Mouse (Mus musculus): ENCODE measurements around the gene Uvrag. TPM values are rescaled to one million over a fixed set of nuclear protein-coding genes. Genes with fewer than 3 reads are reported as not detected.

Gene Uvrag
- polyA plus RNA-seq, 1 experiment from 2014 or later: 16.5 TPM

GRCm38 (mm10) chr7:98852950-98853650 is 287.8 kb downstream of the Uvrag start:
- H3K4me1 ChIP-seq: peaks cover 34% of the 10 kb centered on the region
- no peak overlapping the region for H3K4me2 ChIP-seq
- no peak overlapping the region for H3K4me3 ChIP-seq
- no peaks in the 10 kb centered on the region for H3K27me3 ChIP-seq
- H3K9me3 ChIP-seq: no peaks in the 10 kb centered on the region
- H3K36me3 ChIP-seq: peaks cover 10% of the 10 kb centered on the region
- no peak for ATAC-seq (ENCODE audit: insufficient number of reproducible peaks, insufficient read depth, low FRiP score, low TSS enrichment, low read depth)
- H3K27ac ChIP-seq: no peak overlapping the region
- 78% methylated on average over 18 of the region's 18 CpGs for WGBS
- no peak overlapping the region for H3K9ac ChIP-seq

- Histone ChIP-seq H3K27ac (peak overlapping the region; percentile 49; the same call in 1 of the 2 replicates), H3K36me3 (peaks cover 14% of the 10 kb centered on the region), H3K4me1 (peaks cover 23% of the 10 kb centered on the region), H3K4me2 (peak overlapping the region; percentile 30), H3K9me3 (no peaks in the 10 kb centered on the region), H3K9ac (no peak overlapping the region), H3K27me3 (peaks cover 14% of the 10 kb centered on the region), H3K4me3 (no peak overlapping the region)
- 25% methylated on average over 9 of the region's 9 CpGs for WGBS
- ATAC-seq (ENCODE audit: insufficient number of reproducible peaks, insufficient read depth, low FRiP score, low TSS enrichment, low read depth): peak; percentile 49
Observed at GRCm38 (mm10) chr7:98851220-98851619, 289.7 kb downstream of the Uvrag start.

- Histone ChIP-seq H3K4me2 (no peak overlapping the region), H3K4me1 (peaks cover 24% of the 10 kb centered on the region), H3K27ac (no peak overlapping the region), H3K27me3 (peaks cover 16% of the 10 kb centered on the region), H3K9me3 (no peaks in the 10 kb centered on the region), H3K36me3 (peaks cover 14% of the 10 kb centered on the region), H3K9ac (no peak overlapping the region), H3K4me3 (no peak overlapping the region)
- 80% methylated on average over 5 of the region's 5 CpGs for WGBS
- ATAC-seq (ENCODE audit: insufficient number of reproducible peaks, insufficient read depth, low FRiP score, low TSS enrichment, low read depth): no peak
Observed at GRCm38 (mm10) chr7:98850388-98850787, 290.6 kb downstream of the Uvrag start.

- Histone ChIP-seq H3K4me2 (no peak overlapping the region), H3K9me3 (no peaks in the 10 kb centered on the region), H3K4me1 (peaks cover 28% of the 10 kb centered on the region), H3K27ac (no peak overlapping the region), H3K27me3 (peaks cover 16% of the 10 kb centered on the region), H3K9ac (no peak overlapping the region), H3K4me3 (no peak overlapping the region), H3K36me3 (peaks cover 14% of the 10 kb centered on the region)
- WGBS: 78% methylated on average over 8 of the region's 8 CpGs
- no peak for ATAC-seq (ENCODE audit: insufficient number of reproducible peaks, insufficient read depth, low FRiP score, low TSS enrichment, low read depth)
Observed at GRCm38 (mm10) chr7:98848899-98849640, 291.9 kb downstream of the Uvrag start.

GRCm38 (mm10) chr7:98843649-98844048 is 297.3 kb downstream of the Uvrag start:
- H3K9me3 ChIP-seq: no peaks in the 10 kb centered on the region
- H3K27me3 ChIP-seq: peaks cover 53% of the 10 kb centered on the region
- 0 out of 2 replicates have a peak, but pooled peaks cover 5% of the 10 kb centered on the region for H3K36me3 ChIP-seq
- H3K4me1 ChIP-seq: peaks cover 54% of the 10 kb centered on the region
- 7% methylated on average over 7 of the region's 7 CpGs for WGBS
- peak overlapping the region; percentile 18; the same call in 1 of the 2 replicates for H3K4me2 ChIP-seq
- no peak for ATAC-seq (ENCODE audit: insufficient number of reproducible peaks, insufficient read depth, low FRiP score, low TSS enrichment, low read depth)
- no peak overlapping the region for H3K27ac ChIP-seq
- H3K9ac ChIP-seq: no peak overlapping the region
- H3K4me3 ChIP-seq: no peak overlapping the region

- H3K4me2 ChIP-seq: 0 out of 2 replicates have a peak overlapping the region, but pooled peaks have one; percentile 18
- H3K9me3 ChIP-seq: no peaks in the 10 kb centered on the region
- ATAC-seq (ENCODE audit: insufficient number of reproducible peaks, insufficient read depth, low FRiP score, low TSS enrichment, low read depth): no peak
- H3K27me3 ChIP-seq: peaks cover 59% of the 10 kb centered on the region
- H3K4me3 ChIP-seq: no peak overlapping the region
- no peak overlapping the region for H3K9ac ChIP-seq
- H3K27ac ChIP-seq: no peak overlapping the region
- H3K4me1 ChIP-seq: peaks cover 61% of the 10 kb centered on the region
- H3K36me3 ChIP-seq: 0 out of 2 replicates have a peak, but pooled peaks cover 5% of the 10 kb centered on the region
- 70% methylated on average over 3 of the region's 3 CpGs for WGBS
Observed at GRCm38 (mm10) chr7:98842997-98843396, 297.9 kb downstream of the Uvrag start.

GRCm38 (mm10) chr7:98841802-98842201 is 299.1 kb downstream of the Uvrag start:
- Histone ChIP-seq H3K36me3 (no peaks in the 10 kb centered on the region), H3K27ac (no peak overlapping the region), H3K9ac (no peak overlapping the region), H3K4me1 (peaks cover 73% of the 10 kb centered on the region), H3K9me3 (no peaks in the 10 kb centered on the region), H3K4me3 (no peak overlapping the region), H3K4me2 (0 out of 2 replicates have a peak overlapping the region, but pooled peaks have one; percentile 1), H3K27me3 (peaks cover 60% of the 10 kb centered on the region)
- no peak for ATAC-seq (ENCODE audit: insufficient number of reproducible peaks, insufficient read depth, low FRiP score, low TSS enrichment, low read depth)
- 26% methylated on average over 3 of the region's 3 CpGs for WGBS

- H3K9me3 ChIP-seq: no peaks in the 10 kb centered on the region
- H3K27ac ChIP-seq: no peak overlapping the region
- H3K4me3 ChIP-seq: no peak overlapping the region
- H3K4me1 ChIP-seq: peaks cover 78% of the 10 kb centered on the region
- H3K9ac ChIP-seq: no peak overlapping the region
- H3K4me2 ChIP-seq: peak overlapping the region; percentile 98
- ATAC-seq (ENCODE audit: insufficient number of reproducible peaks, insufficient read depth, low FRiP score, low TSS enrichment, low read depth): no peak
- peaks cover 66% of the 10 kb centered on the region for H3K27me3 ChIP-seq
- 37% methylated on average over 3 of the region's 3 CpGs for WGBS
- no peaks in the 10 kb centered on the region for H3K36me3 ChIP-seq
Observed at GRCm38 (mm10) chr7:98840771-98841170, 300.2 kb downstream of the Uvrag start.

GRCm38 (mm10) chr7:98839312-98839711 is 301.6 kb downstream of the Uvrag start:
- WGBS: 6% methylated on average over 12 of the region's 12 CpGs
- H3K36me3 ChIP-seq: no peaks in the 10 kb centered on the region
- peak overlapping the region; percentile 57 for H3K4me3 ChIP-seq
- H3K27ac ChIP-seq: no peak overlapping the region
- peaks cover 80% of the 10 kb centered on the region for H3K27me3 ChIP-seq
- no peaks in the 10 kb centered on the region for H3K9me3 ChIP-seq
- H3K9ac ChIP-seq: peak overlapping the region; percentile 72
- H3K4me2 ChIP-seq: peak overlapping the region; percentile 98
- H3K4me1 ChIP-seq: peaks cover 91% of the 10 kb centered on the region
- no peak for ATAC-seq (ENCODE audit: insufficient number of reproducible peaks, insufficient read depth, low FRiP score, low TSS enrichment, low read depth)

GRCm38 (mm10) chr7:98838729-98839141 is 302.2 kb downstream of the Uvrag start:
- Histone ChIP-seq H3K36me3 (no peaks in the 10 kb centered on the region), H3K27ac (no peak overlapping the region), H3K4me1 (peaks cover 86% of the 10 kb centered on the region), H3K27me3 (peaks cover 86% of the 10 kb centered on the region), H3K4me2 (peak overlapping the region; percentile 98), H3K9ac (peak overlapping the region; percentile 72), H3K9me3 (no peaks in the 10 kb centered on the region), H3K4me3 (peak overlapping the region; percentile 57)
- under 1% methylated on average over 48 of the region's 48 CpGs for WGBS
- peak; percentile 28; the same call in 1 of the 2 replicates for ATAC-seq (ENCODE audit: insufficient number of reproducible peaks, insufficient read depth, low FRiP score, low TSS enrichment, low read depth)

- WGBS: under 1% methylated on average over 17 of the region's 17 CpGs
- H3K9ac ChIP-seq: peak overlapping the region; percentile 72
Observed at GRCm38 (mm10) chr7:98837901-98838300, 303.0 kb downstream of the Uvrag start.

More at GRCm38 (mm10) chr7:98837901-98838300, 303.0 kb downstream of the Uvrag start:
- H3K9me3 ChIP-seq: no peaks in the 10 kb centered on the region
- H3K4me3 ChIP-seq: peak overlapping the region; percentile 57
- no peak; the same call in 1 of the 2 replicates for ATAC-seq (ENCODE audit: insufficient number of reproducible peaks, insufficient read depth, low FRiP score, low TSS enrichment, low read depth)
- peaks cover 88% of the 10 kb centered on the region for H3K27me3 ChIP-seq
- H3K4me2 ChIP-seq: peak overlapping the region; percentile 98
- peaks cover 77% of the 10 kb centered on the region for H3K4me1 ChIP-seq
- no peaks in the 10 kb centered on the region for H3K36me3 ChIP-seq
- no peak overlapping the region for H3K27ac ChIP-seq

Measured in embryonic facial prominence, embryonic 13.5 days (tissue).